Mouse (Mus musculus): ENCODE results near the gene Gm5485. TPM values are rescaled to one million over a fixed set of nuclear protein-coding genes. Genes with fewer than 3 reads are reported as not detected.

The Gm5485 gene
- total RNA-seq, 2 experiments from 2014 or later: not detected

DNA sequence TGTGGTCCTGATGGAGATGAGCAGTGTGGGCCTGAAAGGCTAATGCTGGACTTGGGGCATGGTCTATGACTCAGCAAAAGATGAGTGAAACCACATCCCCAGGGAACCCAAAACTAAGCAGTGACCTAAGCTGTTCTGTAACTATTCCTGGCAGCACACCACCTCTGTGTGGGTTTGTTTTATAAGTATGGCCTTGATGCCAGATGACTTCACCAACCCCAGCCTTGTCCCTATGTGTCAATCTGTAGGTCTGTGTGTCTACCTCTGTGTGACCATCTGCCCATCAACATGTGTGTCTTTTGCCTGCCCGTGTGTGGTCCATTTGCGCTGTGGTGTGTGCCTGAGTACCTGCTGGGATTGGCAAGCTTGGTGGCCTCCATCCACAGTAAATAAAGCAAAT is 44.1 kb downstream of the Gm5485 start:
- DNase-seq: no peak

DNA sequence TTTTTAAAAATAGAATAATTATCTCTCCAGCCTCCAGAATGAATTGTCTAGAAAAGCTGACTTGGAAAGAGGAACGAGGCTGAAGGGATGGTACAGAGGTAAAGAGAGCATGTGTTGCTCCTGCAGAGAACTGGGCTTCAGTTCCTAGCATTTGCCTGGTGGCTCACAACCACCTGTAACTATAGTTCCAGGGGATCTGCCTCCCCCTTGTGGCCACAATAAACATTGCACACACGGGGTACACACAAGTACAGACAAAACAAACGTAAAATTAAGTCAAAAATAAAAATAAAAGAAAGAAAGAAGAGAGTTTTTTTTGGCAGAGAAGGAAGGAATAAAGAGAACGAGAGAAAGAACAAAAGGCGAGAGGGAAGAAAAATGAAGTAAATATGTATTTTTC is 45.4 kb downstream of the Gm5485 start:
- DNase-seq: no peak

DNA sequence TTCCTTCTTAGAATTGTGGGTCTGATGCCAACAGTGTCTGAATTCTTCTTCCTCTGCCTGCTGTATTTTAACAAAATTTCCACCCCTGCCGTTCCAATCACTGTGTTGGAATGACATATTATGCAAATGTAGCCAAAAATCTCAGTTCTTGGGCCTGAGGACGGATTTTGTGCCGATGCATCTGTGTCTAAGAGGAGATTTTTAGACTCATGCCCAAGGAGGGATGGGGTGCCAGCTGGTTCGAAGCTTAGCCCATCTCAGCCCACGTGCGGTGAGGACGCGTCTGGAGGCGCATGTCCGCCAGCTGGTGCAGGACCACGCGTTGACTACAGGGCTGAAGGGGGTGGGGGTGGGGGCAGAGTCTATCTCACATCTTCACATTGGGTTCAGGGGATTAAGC is 51.3 kb downstream of the Gm5485 start:
- no peak for DNase-seq

- no peak for DNase-seq
These were observed 55.8 kb downstream of the Gm5485 start for GRCm38 (mm10) chr16:48356417-48356816.

GRCm38 (mm10) chr16:48355716-48356115 is 56.5 kb downstream of the Gm5485 start:
- DNase-seq: no peak

Other genes with a start within 250 kb of the Gm5485 start
- gene Dppa4, start 128.7 kb downstream of the Gm5485 start, total RNA-seq (2021): not detected
- gene Dppa2, start 108.5 kb downstream of the Gm5485 start, total RNA-seq (2021): not detected
- not detected for gene Morc1, start 18.8 kb upstream of the Gm5485 start, total RNA-seq (2021)